Mouse (Mus musculus): ENCODE measurements around the gene St3gal3. TPM values are rescaled to one million over a fixed set of nuclear protein-coding genes. Genes with fewer than 3 reads are reported as not detected.

Gene St3gal3
- polyA plus RNA-seq, 1 experiment from 2014 or later = 7.6 TPM

DNA sequence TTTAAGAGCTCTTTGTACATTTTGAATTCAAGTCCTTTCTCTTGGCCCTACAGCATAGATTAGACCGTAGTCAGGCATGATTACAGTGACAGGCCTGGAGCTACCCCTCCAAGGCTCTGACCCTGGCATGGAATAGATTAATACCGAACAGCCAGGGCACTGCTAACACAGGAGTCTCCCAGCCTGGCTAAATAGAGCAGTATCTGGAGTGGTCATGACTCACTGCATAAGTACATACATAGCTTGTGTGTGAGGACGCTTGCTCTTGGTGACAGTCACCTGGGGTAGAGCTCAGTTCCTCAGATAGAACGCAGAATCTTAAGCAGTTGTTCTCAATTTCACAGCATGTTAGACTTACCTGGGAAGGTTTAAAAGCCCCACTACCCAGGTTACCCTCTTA is 112.3 kb downstream of the St3gal3 start:
- 92% methylated on average over 4 of the region's 4 CpGs for WGBS
- H3K9me3 ChIP-seq (ENCODE audit: control insufficient read depth, low read length) = no peaks in the 10 kb centered on the region
- no peaks in the 10 kb centered on the region for H3K4me1 ChIP-seq (replicated peaks; ENCODE audit: control insufficient read depth, insufficient read depth, low read length)
- H3K36me3 ChIP-seq (ENCODE audit: control insufficient read depth, insufficient read depth, low read length) = no peaks in the 10 kb centered on the region
- H3K4me3 ChIP-seq (ENCODE audit: low read depth, low read length) = no peak overlapping the region
- no peaks in the 10 kb centered on the region for H3K27me3 ChIP-seq (ENCODE audit: control insufficient read depth, insufficient read depth, low read length)
- no peak overlapping the region for H3K27ac ChIP-seq (ENCODE audit: low read depth, low read length)
- no peak overlapping the region for H3K4me2 ChIP-seq (ENCODE audit: low read depth, low read length, severe bottlenecking)
- no peak for ATAC-seq (replicated peaks; ENCODE audit: low FRiP score)
- DNase-seq (ENCODE audit: low spot score) = peak; percentile 33
- H3K9ac ChIP-seq (ENCODE audit: low read length) = no peak overlapping the region

DNA sequence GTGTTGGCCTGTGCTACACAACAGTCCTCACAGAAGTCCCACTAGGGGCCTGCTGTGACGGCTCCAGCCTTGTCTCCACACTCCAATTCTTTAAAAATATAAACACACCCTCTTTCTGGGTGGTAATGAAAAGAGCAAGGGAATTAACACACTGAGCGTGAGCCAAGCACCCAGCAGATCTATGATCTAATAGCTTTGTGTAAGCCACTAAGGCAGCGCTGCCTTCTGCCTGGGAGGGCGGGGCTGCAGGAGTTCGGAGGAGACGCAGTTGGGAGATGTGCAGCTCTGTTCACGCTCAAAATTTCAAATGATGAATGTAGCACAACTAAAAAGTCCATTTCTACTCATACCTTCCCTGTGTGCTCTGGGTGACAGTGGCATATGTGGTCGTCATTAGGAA is 115.1 kb downstream of the St3gal3 start:
- Histone ChIP-seq H3K4me1 (replicated peaks; ENCODE audit: control insufficient read depth, insufficient read depth, low read length) (peaks cover 5% of the 10 kb centered on the region; the same call in 1 of the 2 replicates), H3K36me3 (ENCODE audit: control insufficient read depth, insufficient read depth, low read length) (no peaks in the 10 kb centered on the region; the same call in 1 of the 2 replicates), H3K9ac (ENCODE audit: low read length) (no peak overlapping the region), H3K27me3 (ENCODE audit: control insufficient read depth, insufficient read depth, low read length) (no peaks in the 10 kb centered on the region), H3K4me2 (ENCODE audit: low read depth, low read length, severe bottlenecking) (no peak overlapping the region), H3K27ac (ENCODE audit: low read depth, low read length) (no peak overlapping the region), H3K9me3 (ENCODE audit: control insufficient read depth, low read length) (no peaks in the 10 kb centered on the region), H3K4me3 (ENCODE audit: low read depth, low read length) (no peak overlapping the region)
- WGBS = 73% methylated on average over 8 of the region's 8 CpGs
- DNase-seq (ENCODE audit: low spot score) (peak; percentile 30), ATAC-seq (replicated peaks; ENCODE audit: low FRiP score) (no peak)

DNA sequence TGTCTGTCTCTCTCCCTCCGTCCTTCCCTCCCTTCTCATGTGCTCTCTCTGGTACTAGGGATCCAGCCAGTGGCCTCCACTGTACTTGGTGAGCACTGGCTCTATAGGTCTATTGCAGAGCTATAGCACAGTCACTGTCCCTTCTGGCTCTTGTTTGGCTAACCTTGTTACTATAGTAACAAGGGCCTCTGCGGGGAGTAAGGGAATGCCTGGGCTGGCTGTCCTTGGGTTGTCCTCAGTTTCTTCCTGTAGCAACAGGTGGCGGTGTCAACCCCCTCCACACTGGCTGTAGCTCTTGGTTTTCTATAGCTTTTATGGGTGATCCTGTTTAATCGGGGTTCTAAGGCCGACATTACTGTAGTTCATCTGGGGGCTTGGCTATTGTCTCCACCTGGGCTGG is 115.5 kb downstream of the St3gal3 start:
- Histone ChIP-seq H3K27ac (ENCODE audit: low read depth, low read length) (no peak overlapping the region), H3K4me1 (replicated peaks; ENCODE audit: control insufficient read depth, insufficient read depth, low read length) (peaks cover 5% of the 10 kb centered on the region; the same call in 1 of the 2 replicates), H3K4me2 (ENCODE audit: low read depth, low read length, severe bottlenecking) (no peak overlapping the region), H3K9ac (ENCODE audit: low read length) (no peak overlapping the region), H3K4me3 (ENCODE audit: low read depth, low read length) (no peak overlapping the region), H3K9me3 (ENCODE audit: control insufficient read depth, low read length) (no peaks in the 10 kb centered on the region), H3K27me3 (ENCODE audit: control insufficient read depth, insufficient read depth, low read length) (no peaks in the 10 kb centered on the region), H3K36me3 (ENCODE audit: control insufficient read depth, insufficient read depth, low read length) (no peaks in the 10 kb centered on the region; the same call in 1 of the 2 replicates)
- no peak for ATAC-seq (replicated peaks; ENCODE audit: low FRiP score)
- DNase-seq (ENCODE audit: low spot score) = peak; percentile 14
- 78% methylated on average over 5 of the region's 5 CpGs for WGBS

DNA sequence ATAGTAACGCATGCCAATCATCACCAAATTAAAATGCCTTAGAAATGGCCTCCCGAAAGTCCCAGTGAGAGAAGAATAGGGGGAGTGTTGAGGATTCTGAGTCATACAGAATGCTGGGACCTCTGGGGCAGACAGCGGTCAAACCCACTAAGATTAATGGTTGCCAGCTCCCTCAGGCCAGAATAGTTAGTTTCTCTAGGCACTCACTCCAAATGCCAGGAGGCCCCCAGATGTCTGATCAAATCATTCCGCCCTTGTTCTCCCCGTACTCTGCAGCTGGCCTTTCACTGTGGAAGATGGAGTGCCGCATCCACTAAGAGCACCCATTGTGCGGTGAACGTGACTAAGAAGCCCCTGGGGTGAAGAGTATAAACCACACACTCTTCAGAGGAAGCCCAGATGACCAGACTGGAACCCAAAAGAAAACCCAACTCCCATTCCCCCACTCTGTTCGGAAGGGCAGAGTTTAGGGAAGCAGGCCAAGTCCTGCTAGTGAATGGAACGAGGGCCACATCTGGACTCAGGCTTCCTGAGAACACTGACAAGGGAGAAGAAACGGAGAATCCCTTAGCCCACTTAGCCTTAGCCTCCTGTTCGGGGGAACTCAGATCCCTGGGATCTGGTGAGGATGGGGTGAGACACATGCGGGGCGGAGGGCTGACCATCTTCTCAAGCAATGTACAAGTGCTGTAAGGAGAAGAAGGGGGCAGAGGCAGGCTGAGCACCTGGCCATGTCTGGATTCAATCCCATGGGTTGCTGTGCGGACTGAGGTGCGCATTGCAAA is 117.5 kb downstream of the St3gal3 start:
- ATAC-seq (replicated peaks; ENCODE audit: low FRiP score) (no peak), DNase-seq (ENCODE audit: low spot score) (no peak)
- H3K27ac ChIP-seq (ENCODE audit: low read depth, low read length) = no peak overlapping the region

DNA sequence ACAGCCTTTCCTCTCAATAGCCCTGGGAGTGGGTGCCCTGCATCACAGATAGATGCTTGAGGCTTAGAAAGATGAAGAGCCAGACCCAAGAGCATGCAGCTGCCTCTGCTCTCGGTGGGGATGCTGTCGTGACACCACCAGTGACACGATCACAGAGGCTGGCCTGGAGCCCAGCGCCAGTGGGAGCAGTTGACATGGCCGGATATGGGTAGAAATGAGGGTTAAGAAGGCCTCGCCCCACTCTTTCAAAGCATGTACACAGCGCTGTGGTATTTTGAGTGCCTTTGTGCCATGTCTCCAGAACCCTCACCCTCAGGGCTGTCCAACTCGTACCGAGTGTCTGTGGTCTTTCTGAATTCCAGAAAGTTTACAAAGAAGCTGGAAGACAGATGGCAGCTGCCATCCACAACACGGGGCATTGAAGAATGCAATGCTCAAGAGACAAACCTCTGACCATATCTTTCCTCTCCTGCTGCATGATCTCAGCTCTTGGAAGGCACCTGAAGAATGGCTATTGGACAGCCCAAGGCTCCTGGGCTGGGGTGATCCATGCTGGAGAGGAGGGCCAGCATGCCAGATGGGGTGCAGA is 118.3 kb downstream of the St3gal3 start:
- DNase-seq (ENCODE audit: low spot score) = no peak
- 91% methylated on average over 10 of the region's 10 CpGs for WGBS

More for the DNA sequence above, 117.5 kb downstream of the St3gal3 start:
- Histone ChIP-seq H3K4me3 (ENCODE audit: low read depth, low read length) (no peak overlapping the region), H3K36me3 (ENCODE audit: control insufficient read depth, insufficient read depth, low read length) (no peaks in the 10 kb centered on the region; the same call in 1 of the 2 replicates), H3K27me3 (ENCODE audit: control insufficient read depth, insufficient read depth, low read length) (no peaks in the 10 kb centered on the region), H3K4me1 (replicated peaks; ENCODE audit: control insufficient read depth, insufficient read depth, low read length) (peaks cover 5% of the 10 kb centered on the region; the same call in 1 of the 2 replicates), H3K4me2 (ENCODE audit: low read depth, low read length, severe bottlenecking) (no peak overlapping the region), H3K9ac (ENCODE audit: low read length) (no peak overlapping the region), H3K9me3 (ENCODE audit: control insufficient read depth, low read length) (no peaks in the 10 kb centered on the region)
- 86% methylated on average over 16 of the region's 16 CpGs for WGBS

DNA sequence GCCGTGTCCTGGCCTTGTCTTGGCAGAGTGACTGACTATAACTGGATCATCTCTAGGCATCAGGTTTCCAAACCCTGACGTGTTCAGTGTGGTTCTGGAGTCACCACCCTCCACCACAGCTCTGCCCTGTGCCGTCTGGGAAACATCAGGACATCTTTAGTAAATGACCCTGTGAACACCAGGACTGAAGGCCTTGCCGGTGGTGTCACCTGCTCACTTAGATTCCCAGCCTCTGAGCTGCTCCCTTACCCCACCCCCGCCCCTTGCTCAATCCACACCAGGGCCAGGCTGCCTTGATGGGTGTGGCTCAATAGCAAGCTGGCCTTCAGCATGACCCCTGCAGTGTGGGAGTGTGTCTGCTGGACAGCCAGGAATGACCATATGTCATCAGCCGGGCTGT is 119.1 kb downstream of the St3gal3 start:
- DNase-seq (ENCODE audit: low spot score) (no peak), ATAC-seq (replicated peaks; ENCODE audit: low FRiP score) (no peak)
- H3K27me3 ChIP-seq (ENCODE audit: control insufficient read depth, insufficient read depth, low read length) = no peaks in the 10 kb centered on the region
- H3K4me3 ChIP-seq (ENCODE audit: low read depth, low read length) = no peak overlapping the region
- H3K4me2 ChIP-seq (ENCODE audit: low read depth, low read length, severe bottlenecking) = no peak overlapping the region
- no peak overlapping the region for H3K9ac ChIP-seq (ENCODE audit: low read length)
- no peaks in the 10 kb centered on the region for H3K9me3 ChIP-seq (ENCODE audit: control insufficient read depth, low read length)
- peaks cover 5% of the 10 kb centered on the region; the same call in 1 of the 2 replicates for H3K4me1 ChIP-seq (replicated peaks; ENCODE audit: control insufficient read depth, insufficient read depth, low read length)
- 57% methylated on average over 6 of the region's 6 CpGs for WGBS
- H3K36me3 ChIP-seq (ENCODE audit: control insufficient read depth, insufficient read depth, low read length) = no peaks in the 10 kb centered on the region; the same call in 1 of the 2 replicates
- no peak overlapping the region for H3K27ac ChIP-seq (ENCODE audit: low read depth, low read length)

More for the DNA sequence above, 118.3 kb downstream of the St3gal3 start:
- H3K9me3 ChIP-seq (ENCODE audit: control insufficient read depth, low read length) = no peaks in the 10 kb centered on the region
- no peaks in the 10 kb centered on the region; the same call in 1 of the 2 replicates for H3K36me3 ChIP-seq (ENCODE audit: control insufficient read depth, insufficient read depth, low read length)
- peaks cover 5% of the 10 kb centered on the region; the same call in 1 of the 2 replicates for H3K4me1 ChIP-seq (replicated peaks; ENCODE audit: control insufficient read depth, insufficient read depth, low read length)
- no peak overlapping the region for H3K9ac ChIP-seq (ENCODE audit: low read length)
- H3K27ac ChIP-seq (ENCODE audit: low read depth, low read length) = peak overlapping the region; percentile 12; the same call in 1 of the 2 replicates
- no peaks in the 10 kb centered on the region for H3K27me3 ChIP-seq (ENCODE audit: control insufficient read depth, insufficient read depth, low read length)
- ATAC-seq (replicated peaks; ENCODE audit: low FRiP score) = no peak
- H3K4me2 ChIP-seq (ENCODE audit: low read depth, low read length, severe bottlenecking) = no peak overlapping the region
- no peak overlapping the region for H3K4me3 ChIP-seq (ENCODE audit: low read depth, low read length)

DNA sequence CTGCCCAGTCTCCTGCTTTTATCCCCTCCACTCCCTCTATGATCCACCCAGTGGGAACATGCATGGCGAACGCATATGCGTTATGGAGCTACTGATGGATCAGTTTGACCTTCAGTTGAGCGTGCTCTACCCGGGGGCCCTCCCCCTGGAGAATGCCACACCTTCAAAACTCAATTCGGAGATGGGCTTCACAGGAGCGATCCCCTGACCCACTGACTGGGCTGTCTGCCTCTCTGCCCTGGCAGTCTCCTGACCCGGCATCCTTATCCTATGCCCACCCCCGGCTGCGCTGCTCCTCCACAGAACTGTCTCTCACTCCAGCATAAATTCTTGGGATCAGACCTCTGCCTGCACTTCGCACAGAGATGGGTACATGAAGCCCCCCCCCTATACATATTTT is 119.6 kb downstream of the St3gal3 start:
- H3K4me1 ChIP-seq (replicated peaks; ENCODE audit: control insufficient read depth, insufficient read depth, low read length) = peaks cover 5% of the 10 kb centered on the region; the same call in 1 of the 2 replicates
- H3K4me2 ChIP-seq (ENCODE audit: low read depth, low read length, severe bottlenecking) = no peak overlapping the region
- WGBS = 92% methylated on average over 11 of the region's 11 CpGs
- DNase-seq (ENCODE audit: low spot score) = no peak
- H3K36me3 ChIP-seq (ENCODE audit: control insufficient read depth, insufficient read depth, low read length) = no peaks in the 10 kb centered on the region; the same call in 1 of the 2 replicates
- no peak overlapping the region for H3K9ac ChIP-seq (ENCODE audit: low read length)
- no peaks in the 10 kb centered on the region for H3K27me3 ChIP-seq (ENCODE audit: control insufficient read depth, insufficient read depth, low read length)
- H3K4me3 ChIP-seq (ENCODE audit: low read depth, low read length) = no peak overlapping the region
- no peaks in the 10 kb centered on the region for H3K9me3 ChIP-seq (ENCODE audit: control insufficient read depth, low read length)
- no peak for ATAC-seq (replicated peaks; ENCODE audit: low FRiP score)
- no peak overlapping the region for H3K27ac ChIP-seq (ENCODE audit: low read depth, low read length)

DNA sequence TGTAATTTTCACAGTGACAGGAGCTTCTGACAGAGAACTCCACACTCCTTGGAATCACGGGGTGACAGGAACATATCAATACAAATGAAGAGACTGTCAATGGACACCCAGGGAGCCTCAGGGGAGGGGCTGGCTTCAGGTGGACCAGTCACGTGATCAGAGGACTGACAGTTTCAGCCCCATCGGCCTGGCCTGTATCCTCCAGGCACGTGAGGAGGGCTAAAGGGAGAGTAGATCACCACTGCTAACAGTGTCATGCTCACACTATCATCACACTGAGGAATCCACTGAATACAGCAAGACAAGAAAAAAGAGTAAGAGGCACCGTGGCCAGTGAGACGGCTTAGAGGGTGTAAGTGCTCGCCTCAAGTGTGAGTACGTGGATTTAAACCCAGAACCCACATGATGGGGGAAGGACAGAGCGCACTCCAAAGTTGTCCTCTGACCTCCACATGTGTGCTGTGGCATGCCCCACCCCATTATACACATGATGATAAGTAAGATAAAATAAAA is 124.0 kb downstream of the St3gal3 start:
- H3K9me3 ChIP-seq (ENCODE audit: control insufficient read depth, low read length) = no peaks in the 10 kb centered on the region
- peaks cover 3% of the 10 kb centered on the region; the same call in 1 of the 2 replicates for H3K4me1 ChIP-seq (replicated peaks; ENCODE audit: control insufficient read depth, insufficient read depth, low read length)
- no peak overlapping the region for H3K27ac ChIP-seq (ENCODE audit: low read depth, low read length)
- 84% methylated on average over 9 of the region's 9 CpGs for WGBS
- no peak overlapping the region for H3K4me3 ChIP-seq (ENCODE audit: low read depth, low read length)
- no peaks in the 10 kb centered on the region for H3K27me3 ChIP-seq (ENCODE audit: control insufficient read depth, insufficient read depth, low read length)
- DNase-seq (ENCODE audit: low spot score) (peak; percentile 22), ATAC-seq (replicated peaks; ENCODE audit: low FRiP score) (no peak)
- H3K9ac ChIP-seq (ENCODE audit: low read length) = no peak overlapping the region
- no peaks in the 10 kb centered on the region; the same call in 1 of the 2 replicates for H3K36me3 ChIP-seq (ENCODE audit: control insufficient read depth, insufficient read depth, low read length)
- no peak overlapping the region for H3K4me2 ChIP-seq (ENCODE audit: low read depth, low read length, severe bottlenecking)
